Mouse (Mus musculus) C2C12 (cell line): ENCODE data around the gene Trabd2b.

Source experiments
- CEBPB ChIP-seq: IDR thresholded peaks from one replicate; pipeline ENCODE4 v1.6.1; 2011; ENCODE audit warnings: low read depth, mild to moderate bottlenecking, control low read depth, moderate library complexity
- CTCF ChIP-seq: IDR thresholded peaks from one replicate; pipeline ENCODE4 v1.5.1; 2011; ENCODE audit not compliant: control insufficient read depth, insufficient read depth, insufficient read length
- MAX ChIP-seq: IDR thresholded peaks from one replicate; pipeline ENCODE4 v1.6.1; 2011; ENCODE audit warnings: mild to moderate bottlenecking, control low read depth
- MYOD1 ChIP-seq: IDR thresholded peaks from one replicate; pipeline ENCODE4 v1.6.1; 2011; ENCODE audit warnings: low read depth; ENCODE audit not compliant: control insufficient read depth, insufficient read length
- MYOG ChIP-seq: IDR thresholded peaks from one replicate; pipeline ENCODE4 v1.6.1; 2011; ENCODE audit not compliant: control insufficient read depth, insufficient read length; ENCODE audit errors: extremely low read depth
- USF1 ChIP-seq: IDR thresholded peaks from one replicate; pipeline ENCODE4 v1.6.1; 2011; ENCODE audit warnings: low read depth, mild to moderate bottlenecking, control low read depth, moderate library complexity

GRCm38 (mm10) chr4:114550471-114551156, 144.1 kb downstream of the Trabd2b start:
- TF ChIP-seq MAX (no peak), CTCF (no peak), MYOG (no peak), USF1 (no peak), CEBPB (no peak), MYOD1 (no peak)
